Mouse (Mus musculus) thymus, postnatal 10 days (tissue): ENCODE results near the gene Ankrd40.

Source experiments
- DNase-seq, 2 experiments: peaks; one replicate each; pipeline ENCODE4 v3.0.0; 2021; ENCODE audit warnings: low spot score in 2 of 2

The Ankrd40 gene

DNA sequence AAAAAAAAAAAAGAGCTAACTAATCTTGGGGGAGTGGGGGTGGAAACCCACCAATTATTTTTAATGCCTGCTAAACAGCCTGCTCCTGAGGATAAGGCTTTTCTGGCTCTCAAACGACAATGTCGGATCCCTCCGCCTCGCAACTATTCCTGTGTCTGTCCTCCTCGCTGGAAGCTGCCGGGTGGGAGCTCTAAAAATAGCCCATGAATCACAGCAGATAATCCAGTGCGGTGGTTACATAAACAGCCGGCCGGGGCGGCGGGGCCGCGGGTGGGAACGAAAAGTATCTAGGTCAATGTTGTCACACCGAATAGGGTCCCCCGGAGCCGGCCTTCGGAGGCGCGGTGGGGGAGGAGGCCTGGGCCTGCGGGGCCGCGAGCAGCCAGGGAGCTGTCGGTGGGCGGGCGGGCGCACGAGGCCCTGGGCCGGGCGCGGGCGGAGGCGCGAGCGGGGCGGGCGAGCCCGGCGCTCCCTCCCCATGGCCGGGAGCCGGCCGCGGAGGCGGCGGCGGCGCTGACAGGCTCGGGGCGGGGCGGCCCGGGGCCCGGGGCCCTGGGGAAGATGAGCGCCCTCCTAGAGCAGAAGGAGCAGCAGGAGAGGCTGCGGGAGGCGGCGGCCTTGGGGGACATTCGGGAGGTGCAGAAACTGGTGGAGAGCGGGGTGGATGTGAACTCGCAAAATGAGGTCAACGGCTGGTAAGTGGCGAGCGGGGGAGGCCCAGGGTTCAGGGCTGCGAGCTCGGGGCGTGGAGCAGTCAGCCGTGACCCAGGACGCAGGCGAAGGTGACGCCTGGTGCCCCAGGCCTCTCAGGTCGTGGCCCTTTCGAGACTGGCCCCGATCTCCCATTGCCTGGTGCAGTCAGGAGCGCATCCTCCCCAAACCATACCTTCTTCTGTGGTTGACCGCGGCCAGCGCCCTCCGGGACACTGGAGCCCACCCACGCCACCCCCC lies at the start of gene Ankrd40:
Gene Ankrd40 (plus strand): TSS at position 309 of the 951 bp plus-strand sequence.
- DNase-seq, result peak; percentile 76 to 84

DNA sequence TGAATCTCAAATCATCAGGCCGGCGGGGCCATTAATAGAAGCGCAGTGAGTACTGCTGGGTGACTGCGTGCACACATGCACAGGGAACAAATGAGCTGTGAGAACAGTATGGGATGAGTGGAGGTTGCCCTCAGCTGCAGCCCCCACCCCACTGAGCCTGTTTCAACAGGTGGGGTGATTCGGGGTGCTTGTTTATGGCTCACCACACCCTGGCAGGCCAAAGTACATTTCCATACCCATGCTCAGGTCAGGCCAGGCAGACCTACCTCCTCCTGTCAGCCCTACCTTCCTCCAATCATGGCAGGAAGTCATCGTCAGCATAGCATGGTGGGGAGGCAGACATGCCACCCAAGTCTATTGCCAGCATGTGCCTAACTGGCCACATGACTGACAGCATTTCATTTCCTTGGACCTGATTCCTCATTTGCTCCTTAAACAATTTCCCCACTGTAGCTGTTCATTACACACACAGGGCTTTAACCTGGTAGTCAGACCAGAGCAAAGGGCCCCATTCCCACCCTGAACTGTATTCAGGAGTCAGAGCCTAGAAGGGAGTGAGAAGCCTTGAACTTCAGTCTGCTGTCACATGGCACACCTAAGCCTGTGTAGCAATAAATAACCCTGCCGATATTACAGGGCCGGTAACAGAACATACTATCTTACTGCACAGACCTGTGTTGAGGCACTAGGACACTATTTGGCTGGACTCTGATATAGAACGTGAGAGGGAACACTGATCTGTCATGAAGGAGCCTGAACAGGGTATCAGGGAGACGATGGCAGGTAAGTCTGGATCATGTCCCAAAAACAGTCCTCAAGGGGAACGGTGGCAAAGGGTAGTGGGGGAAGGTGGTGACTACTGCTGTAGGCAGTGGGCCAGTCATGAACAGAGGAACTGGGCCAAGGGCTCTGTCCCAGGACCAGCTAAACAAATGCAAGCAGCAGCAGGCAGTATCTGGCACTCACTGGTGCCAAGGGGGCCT lies 46.3 kb upstream of the Ankrd40 start, which contains the start of gene Gm21885:
Gene Gm21885 (plus strand): TSS at position 675 of the 983 bp plus-strand sequence.
- DNase-seq, result no peak

DNA sequence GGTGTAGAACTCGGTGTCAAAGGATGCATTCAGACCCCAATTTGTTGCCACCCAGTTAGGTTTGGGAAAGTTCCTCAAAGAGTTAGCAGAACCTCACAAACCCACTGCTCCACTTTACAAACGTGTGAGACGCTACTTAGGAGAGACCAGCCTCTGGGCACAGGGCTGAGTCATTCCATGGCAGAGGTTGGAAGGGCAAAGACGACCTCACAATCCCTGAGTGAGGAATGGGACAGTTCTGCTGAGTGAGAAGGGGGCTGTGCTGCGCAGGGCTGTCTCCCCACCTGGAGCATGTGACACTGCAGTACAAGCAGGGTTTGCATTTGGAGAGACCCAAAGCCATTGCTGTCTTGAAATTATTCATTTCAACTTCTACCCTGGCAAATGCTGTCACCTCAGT lies 45.5 kb upstream of the Ankrd40 start:
- no peak for DNase-seq

DNA sequence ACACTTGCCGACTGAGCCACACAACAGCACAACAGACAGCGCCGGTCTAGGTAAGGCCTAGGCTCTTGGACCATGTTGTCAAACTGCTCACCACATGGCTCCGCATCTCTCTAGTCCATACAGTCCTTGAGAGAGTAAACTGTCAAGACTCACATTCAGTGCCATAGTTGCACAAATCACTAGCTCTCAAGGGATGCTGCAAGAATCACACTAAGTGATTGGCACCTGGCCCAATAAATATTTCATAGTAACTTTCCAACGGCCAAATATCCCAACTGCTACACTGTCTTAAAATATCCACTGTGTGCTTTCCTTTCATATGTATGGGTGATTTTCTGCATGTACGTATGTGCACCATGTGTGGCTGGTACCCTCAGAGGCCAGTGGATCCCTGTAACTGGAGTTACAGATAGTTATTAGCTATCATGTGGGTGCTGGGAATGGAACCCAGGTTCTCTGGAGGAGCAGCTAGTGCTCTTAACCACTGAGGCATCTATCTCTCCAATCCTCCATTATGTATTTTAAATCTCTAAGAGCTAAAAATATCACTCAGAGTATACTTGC lies 44.2 kb upstream of the Ankrd40 start:
- DNase-seq, result no peak

DNA sequence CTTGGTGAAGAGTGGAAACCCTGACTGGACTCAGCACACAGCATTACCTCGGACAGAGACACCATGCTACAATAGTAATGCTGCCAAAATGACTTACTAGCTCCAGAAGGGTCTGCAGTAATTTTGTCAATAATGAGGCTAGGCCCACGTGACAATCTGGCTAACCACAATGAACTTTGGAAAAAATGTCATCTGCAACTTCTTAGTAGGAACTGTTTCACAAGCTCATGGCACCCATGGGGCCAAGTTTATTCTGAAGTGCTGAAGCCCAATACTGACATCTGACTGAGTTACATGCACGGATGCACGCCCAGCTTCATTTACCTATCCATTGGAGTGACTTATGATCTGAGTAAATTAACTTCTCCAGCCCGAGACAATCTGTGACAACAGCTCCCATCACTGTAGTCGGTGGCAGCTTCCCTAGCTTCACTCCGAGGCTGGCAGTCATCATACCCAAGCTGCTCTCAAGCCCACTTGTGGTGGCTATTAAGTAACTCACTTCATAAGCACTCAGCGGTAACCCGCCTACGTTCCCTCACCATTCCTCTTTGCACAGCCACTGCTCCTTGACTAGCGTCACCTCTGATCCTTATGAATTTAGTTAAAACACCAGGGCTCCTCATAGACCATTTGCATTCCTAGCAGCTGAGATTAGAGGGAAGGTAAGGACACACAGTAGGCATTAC lies 41.8 kb upstream of the Ankrd40 start:
- DNase-seq, result no peak

DNA sequence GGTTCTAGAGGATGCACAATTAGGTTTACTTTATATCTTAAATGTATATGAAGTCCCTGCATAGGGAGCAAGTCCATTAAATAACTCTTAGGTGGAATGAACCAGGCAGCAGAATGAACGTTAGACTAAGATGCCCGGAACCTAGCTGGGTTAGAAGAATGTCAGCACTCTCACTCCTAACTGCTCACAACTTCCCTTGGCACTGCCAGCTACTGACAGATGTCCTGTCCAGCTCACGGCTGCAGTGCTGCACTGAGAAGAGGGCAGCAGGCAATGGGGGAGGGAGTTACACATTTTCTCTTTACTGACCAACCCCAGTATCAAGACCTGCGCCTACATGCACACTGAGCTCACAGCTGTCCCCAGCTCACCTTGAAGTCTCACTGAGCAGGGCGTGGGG lies 40.7 kb upstream of the Ankrd40 start:
- no peak for DNase-seq

DNA sequence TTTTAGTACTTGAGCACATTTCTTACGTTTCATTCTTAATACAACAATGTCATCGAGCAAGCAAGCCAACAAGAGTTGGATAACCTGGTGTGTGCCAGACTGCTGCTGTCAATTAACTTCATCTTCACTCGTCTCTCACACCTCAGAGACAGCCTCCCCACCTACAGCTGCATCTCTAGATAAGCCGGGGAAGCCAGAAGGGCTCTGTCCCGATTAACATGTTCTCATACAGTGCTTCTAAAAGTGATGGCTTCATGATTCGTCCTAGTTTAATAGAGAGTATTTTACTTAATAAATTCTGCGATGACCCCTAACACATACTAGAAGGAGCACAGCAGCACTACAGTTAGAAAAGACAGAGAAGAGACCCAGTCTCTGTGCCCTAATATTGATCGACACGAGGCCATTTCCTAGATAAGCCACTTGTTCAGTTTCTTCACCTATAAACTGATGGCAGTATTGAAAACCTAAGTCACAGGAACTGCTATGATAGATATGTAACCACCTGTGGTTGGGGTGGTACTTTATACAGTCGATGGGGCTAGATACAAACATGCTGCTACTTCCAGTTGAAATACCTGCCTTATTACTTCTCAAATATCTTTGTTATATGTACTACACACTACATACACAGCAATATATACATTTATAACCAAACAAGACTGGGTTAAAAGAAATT lies 37.6 kb upstream of the Ankrd40 start:
- DNase-seq, result no peak

DNA sequence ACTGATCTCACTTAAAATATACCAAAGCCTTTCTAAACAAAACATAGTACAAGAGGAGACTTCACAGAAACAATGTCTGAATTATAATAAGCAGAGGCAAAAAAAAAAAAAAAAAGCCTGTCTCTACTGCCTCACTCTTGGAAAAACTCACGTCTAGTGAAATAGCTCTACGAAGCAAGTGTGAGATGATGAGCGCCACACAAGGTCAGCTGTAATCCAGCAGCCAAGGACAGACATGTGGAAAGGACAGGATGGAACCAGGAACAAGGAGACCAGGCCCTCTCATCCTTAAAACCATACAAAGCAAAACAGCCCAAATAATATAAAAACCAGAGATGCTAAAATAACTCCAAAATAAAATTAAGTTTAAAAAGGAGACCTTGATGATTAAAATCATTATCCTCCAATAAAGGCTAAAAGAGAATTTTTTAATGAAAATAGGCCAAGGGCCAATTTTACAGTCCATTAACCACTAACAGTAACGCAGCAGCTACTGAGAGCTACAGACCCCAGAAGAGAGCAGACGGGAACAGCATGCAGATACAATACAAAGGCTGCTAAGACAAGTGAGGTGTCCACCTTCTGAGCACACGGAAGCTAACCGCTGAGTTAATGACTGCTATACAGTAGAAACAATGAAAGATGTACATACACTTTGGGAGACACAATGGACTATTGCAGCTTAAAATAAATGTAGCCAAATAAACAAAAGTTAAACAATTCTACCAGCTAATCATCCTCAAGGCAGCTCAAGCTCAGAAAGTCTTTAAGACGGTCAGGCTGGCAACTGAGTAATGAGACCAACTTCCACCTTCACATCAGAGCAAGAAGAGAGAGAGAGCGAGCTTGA lies 32.6 kb upstream of the Ankrd40 start:
- no peak for DNase-seq

DNA sequence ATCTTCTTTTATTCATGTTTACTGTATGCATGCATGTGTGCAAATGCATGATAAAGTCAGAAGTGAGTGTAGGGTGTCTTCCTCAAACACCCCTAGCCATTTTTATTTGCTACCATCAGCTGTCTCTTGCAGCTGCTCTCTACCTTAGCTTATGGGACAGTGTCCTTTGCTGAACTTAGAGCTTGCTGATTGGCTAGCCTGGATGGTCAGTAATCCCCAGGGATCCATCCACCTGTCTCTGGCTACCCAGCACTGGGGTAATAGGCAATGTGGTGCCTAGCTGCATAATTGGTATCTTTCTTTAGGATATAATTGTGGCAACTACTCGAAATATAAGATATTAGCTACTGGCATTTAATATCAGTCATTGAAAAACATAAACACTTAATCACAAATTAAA lies 15.1 kb upstream of the Ankrd40 start:
- no peak for DNase-seq

DNA sequence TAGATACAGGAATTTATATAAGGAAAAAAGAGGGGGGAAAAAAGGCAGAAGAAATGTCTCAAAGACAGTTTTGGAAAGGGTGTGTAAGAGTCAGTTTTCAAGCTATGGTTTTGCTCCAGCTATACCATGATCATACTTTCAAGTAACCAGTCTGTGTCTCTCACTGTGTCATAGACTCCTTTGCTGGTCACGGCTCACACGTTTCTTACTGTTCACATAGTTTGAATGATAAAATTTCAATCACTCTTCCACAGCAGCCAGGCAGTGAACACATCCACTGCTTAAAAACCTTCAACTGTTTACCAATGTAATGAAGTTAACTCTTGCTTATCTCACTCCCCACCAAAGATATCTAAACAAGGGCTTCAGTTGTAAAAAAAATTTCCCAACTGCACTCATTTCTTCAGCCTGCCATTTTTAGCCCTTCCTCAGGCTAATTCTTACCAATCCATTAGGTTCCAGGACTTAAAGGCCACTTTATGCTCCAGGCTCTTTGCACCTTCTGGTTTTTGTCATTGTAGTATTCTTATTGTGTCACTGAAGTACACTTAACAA lies 13.6 kb upstream of the Ankrd40 start:
- no peak for DNase-seq

DNA sequence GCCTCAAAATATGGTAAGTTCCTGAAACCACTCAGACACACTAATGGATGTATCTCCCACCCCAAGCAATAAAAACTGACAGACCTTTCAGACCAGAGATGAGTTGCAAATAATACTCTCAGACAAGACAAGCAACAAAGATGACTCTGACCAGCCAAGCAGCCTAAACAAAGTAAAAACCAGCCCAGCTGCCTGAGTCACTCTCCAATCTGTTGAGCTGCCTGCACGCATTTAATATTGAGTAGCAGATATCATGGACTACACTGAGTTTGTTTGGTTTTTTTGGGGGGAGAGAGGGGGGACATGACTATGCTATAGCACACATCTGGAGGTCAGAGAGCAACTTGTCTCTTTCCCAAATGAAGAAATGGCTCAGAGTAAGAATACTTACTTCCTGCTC lies 12.5 kb upstream of the Ankrd40 start:
- no peak for DNase-seq

DNA sequence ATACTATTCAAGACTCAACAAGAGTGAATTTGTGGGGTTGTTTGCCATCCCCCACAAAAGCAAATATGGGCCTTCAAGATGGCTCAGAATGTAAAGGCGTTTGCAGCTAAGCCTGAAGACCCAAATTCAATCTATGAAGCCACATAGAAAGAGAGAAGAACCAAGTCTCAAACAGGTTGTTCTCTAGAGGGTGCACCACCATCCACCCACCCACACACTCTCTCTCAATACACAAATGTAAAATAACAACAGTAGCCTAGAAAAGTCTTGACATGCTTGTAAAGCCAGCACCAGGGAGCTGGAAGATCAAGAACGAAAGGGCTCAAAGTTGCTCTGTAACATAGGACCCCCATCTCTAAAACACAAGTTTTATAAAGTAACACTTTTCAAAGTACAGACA lies 11.3 kb upstream of the Ankrd40 start:
- no peak for DNase-seq

DNA sequence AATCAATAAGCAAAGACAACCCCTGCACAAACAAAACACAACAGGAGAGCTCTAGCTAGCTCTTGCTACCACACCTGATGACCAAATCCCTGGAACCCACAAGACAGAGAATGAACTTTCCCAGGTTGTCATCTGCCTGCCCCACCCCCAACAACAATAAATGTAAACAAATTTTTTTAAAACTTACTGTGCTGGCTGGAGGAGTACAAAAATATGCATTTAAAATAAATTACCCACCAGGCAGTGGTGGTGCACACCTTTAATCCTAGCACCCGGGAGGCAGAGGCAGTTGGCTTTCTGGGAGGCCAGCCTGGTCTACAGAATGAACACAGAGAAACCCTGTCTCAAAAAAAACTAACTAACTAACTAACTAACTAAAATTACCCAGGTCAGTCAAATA lies 10.8 kb upstream of the Ankrd40 start:
- DNase-seq, result no peak

DNA sequence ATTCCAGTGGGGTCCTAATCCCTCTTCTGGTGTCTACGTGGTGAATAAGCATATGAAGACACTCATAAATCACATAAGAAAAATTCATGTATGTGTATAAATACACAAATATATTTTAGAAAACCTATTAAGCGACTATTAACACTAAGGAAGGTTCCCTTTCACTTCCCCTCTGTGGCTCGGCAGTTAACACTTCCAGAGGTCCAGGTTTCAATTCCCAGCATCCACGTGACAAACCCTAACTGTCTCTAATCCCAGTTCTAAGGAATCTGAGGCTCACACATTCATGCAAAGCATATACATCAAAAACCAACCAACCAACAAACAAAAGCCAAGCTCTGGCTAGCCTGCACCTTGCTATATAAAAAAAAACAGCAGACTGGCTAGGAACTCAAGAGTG lies 10.3 kb upstream of the Ankrd40 start:
- DNase-seq, result no peak

DNA sequence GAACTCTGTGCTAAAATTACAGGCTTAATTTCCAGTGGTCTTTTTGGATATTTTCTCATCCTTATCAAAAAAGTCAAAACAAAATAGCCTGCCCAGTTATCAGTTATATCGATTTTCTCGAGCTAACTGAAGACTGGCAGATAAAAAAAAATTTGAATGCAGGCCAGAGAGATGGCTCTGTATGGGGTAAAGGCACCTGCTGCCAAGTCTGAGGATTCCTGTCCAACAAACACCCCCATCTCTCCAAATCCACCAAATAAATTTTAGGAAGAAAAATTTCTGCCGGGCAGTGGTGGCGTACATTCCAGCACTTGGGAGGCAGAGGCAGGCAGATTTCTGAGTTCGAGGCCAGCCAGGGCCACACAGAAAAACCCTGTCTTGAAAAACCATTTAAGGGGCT lies 9.7 kb upstream of the Ankrd40 start:
- DNase-seq, result no peak

DNA sequence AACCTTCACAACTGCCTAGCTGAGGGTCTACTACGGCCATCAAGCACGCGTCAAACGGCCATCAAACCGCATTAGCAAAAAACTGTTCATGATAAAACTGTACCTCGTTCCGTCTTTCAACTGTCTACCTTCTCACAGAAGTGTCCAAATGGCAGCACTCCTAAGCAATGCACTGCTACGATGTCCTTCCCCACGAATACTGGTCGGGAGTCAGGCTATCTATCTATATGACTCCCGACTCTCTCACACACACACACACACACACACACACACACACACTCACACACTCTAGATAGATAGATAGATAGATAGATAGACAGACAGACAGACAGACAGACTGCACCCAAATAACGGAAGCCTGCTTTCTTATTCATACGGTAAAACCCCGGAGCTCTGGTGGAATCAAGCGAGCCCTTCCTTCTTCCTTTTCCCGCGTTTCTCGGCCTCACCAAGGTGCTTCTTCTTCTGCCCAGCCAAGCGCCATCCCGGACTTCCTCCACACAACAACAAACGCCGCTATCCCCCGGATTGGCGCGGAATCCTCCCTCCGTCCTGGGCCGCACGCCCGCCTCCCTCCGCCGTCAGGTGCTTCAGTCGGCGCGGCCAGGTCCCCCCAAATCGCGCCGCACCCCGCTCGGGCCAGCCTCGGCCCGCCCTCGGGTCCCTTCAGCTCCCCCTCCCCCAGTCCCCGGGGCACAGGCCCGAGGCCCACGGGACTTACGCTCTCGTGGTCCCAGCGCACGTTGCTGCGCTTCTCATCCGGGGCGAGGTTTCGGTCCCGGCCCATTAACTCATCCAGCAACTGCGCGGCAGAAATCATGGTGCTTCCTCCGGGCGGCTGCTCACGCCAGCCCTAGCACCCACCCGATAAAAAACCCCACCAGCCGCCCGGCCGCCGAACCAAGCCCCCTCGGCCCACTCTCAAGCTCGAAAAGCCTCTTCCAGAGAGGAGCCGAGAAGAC lies 6.6 kb upstream of the Ankrd40 start:
- DNase-seq, result no peak

DNA sequence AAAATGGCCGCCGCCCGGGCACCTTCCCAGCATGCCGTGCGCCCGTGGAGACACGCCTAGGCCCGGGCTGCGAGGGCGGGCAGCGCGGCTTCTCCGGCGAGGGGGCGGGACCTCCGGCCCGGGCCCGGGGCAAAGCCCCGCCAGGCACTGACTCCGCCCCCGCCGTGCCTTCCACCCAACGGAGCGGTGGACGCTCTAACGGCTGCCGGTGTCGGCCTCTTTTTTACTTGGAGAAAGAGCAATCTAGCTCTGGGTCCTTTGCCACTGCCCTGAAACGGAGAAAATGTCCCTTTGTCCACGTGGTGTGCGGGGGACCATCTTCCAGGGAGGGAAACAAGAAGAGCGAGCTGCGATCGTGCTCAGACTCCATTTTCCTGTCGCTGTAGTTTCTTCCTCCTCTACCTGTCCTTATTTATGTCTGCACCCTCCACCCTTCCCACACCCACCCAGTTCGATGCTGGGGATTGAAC lies 5.8 kb upstream of the Ankrd40 start, which contains the start of gene Luc7l3:
Gene Luc7l3 (minus strand): TSS at position 58 of the 470 bp plus-strand sequence.
- DNase-seq, result peak; percentile 91 to 94

DNA sequence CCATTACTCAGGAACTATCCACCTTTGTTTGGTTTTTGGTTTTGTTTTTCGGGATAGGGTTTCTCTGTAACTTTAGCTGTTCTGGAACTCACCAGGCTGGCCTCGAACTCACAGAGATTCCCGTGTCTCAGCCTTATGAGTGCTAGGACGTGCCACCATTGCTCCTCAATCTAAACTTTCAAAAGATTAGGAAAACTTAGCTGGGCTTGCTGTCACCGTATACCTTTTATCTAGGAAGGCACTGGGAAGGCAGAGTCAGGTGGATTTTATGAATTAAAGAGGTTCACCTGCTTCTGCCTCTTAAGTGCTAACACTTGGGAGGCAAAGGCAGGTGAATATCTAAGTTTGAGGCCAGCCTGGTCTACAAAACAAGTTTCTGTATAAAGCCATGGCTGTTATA lies 5.2 kb upstream of the Ankrd40 start:
- DNase-seq, result no peak
